Mouse (Mus musculus) urinary bladder, postnatal 25 days (tissue): Measurements from ENCODE around the gene Tmem212.

ENCODE experiments used
- DNase-seq: peaks from one replicate; pipeline ENCODE4 v3.0.0; 2022; ENCODE audit warnings: low spot score

The Tmem212 gene

GRCm38 (mm10) chr3:27843266-27843665 lies 52.9 kb downstream of the Tmem212 start:
- DNase-seq: no peak

DNA sequence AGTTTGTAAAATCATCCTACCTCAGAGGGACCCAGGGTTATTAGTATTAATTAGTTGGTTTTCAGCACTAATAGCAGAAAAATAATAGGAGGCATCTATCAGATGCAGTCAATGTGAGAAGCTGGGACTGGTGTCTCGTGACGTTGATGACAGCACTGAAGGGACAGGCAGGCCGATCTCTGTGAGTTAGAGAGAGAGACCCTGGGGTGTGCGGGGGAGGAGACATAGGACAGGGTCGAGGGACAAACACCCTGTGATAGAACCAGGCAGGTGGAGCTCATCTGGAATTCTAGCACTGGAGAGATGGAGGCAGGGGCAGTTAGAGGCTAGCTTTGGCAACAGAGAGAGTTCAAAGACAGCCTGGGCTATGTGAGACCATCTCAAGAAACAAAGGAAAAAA lies 53.3 kb downstream of the Tmem212 start:
- DNase-seq: no peak

DNA sequence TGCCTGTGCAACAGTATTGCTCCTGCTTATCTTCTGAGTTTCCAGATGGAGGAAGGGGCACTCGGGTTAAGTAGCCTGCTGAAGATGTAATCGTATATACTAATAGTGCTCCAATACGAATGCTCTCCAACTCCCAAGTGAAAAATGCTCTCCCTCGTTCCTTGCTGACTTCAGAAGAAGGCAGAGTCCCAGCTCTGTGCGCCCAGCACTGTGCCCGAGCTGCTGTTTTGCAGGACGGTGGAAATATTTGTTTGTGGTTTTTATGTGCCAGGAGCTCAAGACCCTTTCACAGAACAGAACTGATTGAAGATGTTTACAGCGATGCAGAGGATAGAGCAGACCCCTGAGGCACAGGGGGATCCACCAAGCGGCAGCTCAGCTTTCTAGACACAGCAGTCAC lies 55.9 kb downstream of the Tmem212 start:
- DNase-seq: no peak

DNA sequence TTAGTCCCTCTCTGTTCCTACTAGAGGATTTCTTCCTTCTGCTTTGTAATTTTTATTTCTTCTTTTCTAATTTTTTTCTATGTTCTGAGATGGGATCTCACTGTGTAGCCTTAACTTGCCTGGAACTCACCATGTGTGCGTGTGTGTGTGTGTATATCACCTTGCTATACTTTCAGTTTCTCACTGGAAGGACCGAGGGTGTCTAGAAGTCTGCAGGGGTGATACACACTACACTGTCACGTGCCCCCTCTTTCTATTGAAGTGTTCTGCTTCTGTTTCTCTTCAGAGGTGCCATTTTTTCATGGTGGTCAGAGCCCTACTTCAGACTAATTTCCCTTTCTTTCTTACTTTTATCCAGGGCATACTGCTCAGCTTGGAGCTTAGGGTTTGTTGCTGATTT lies 56.4 kb downstream of the Tmem212 start:
- DNase-seq: no peak

- no peak for DNase-seq
Measured at GRCm38 (mm10) chr3:27839231-27839630, 56.9 kb downstream of the Tmem212 start.

DNA sequence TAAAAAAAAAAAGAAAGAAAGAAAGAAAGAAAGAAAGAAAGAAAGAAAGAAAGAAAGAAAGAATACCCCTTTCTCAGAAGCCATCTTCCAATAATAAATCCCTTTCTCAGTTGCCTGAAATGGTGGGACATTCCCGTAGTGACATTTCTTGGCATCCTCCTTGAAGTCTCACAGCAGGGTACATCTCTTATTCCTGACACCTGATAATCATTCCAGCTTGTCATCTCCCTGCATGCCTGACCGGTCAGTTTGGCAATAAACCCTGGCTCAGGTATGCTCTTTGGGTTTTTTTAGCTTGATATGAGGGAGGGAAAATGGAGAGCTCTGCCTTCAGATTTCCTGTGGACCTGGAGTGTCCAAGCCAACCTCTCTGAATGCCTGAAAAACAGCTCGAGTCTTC lies 59.9 kb downstream of the Tmem212 start:
- no peak for DNase-seq

- DNase-seq: no peak
Measured at GRCm38 (mm10) chr3:27835786-27836185, 60.4 kb downstream of the Tmem212 start.

- no peak for DNase-seq
Measured at GRCm38 (mm10) chr3:27828755-27829154, 67.4 kb downstream of the Tmem212 start.

DNA sequence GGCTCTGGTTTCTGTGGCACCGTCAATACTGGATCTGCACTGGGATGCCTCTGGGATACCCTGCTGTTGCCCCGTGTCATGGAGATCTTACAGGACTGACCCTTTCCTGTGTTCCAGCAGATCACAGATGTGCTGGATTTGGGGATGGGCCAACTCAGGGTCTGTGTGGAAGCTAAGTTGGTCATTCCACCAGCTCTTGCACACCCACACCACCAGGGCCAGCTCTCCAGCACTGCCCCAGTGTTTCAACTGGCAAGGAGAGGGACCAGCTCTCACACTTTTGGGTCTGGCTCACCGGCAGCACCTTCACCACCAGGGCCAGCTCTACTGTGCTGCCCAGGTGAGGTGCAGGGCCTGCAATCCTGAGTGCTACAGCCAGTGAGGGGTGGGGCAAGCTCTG lies 68.9 kb downstream of the Tmem212 start:
- no peak for DNase-seq

DNA sequence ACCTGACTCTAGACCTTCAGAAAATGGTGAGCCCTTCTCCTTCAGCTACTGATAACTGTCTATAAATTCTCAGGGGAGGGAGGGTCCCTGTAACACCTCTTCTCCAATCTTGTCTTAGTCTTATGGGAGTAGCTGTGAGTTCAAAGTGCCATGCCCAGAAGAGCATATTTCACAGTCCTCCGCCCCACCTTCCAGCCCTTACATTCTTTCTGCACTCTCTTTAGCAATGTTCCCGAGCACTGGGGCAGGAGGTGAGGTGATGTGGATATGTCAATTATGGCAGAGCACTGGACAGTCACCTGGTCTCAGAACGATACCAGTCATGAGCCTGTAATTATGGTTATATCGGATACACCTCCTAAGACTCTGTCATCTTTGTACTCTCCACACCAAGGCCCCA lies 70.2 kb downstream of the Tmem212 start:
- DNase-seq: no peak
